Comparison of ENCODE assay signal across 29 mouse cellular contexts in the genomic region with DNA sequence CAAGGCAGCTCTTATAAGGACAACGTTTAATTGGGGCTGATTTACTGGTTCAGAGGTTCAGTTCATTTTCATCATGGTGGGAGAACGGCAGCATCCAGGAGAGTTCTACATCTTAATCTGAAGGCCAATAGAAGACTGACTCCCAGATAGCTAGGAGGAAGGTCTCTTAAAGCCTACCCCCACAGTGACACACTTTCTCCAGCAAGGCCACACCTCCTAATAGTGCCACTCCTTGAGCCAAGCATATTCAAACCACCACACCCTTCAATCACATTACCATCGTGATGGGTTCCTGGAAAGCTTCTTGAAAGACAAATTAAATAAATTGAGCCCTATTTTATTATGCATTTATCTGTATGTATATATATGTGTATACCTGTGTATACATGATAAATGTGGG.
"Had no signal": no experiment of that assay in that cellular context is flagged by ENCODE, and none has a peak within 500 bp of the region (broad histone marks: within the 10 kb centered on the region; RNA-seq: fewer than 3 reads in every experiment).

No protein-coding gene starts in this region.

- ATAC-seq: hindbrain, embryonic 16.5 days; inflammation-experienced regulatory T-cells, adult 6 months; intestine, embryonic 15.5 days; intestine, postnatal 0 days had no signal

- H3K27me3 ChIP-seq: heart, embryonic 13.5 days; heart, embryonic 15.5 days; hindbrain, embryonic 12.5 days; intestine, embryonic 15.5 days; limb, embryonic 12.5 days; liver, embryonic 13.5 days had no signal

- H3K9ac ChIP-seq: heart, embryonic 13.5 days; heart, embryonic 15.5 days; hindbrain, embryonic 12.5 days; hindbrain, embryonic 14.5 days; intestine, embryonic 15.5 days; limb, embryonic 12.5 days; liver, embryonic 13.5 days had no signal

- H3K36me3 ChIP-seq: heart, embryonic 15.5 days; hindbrain, embryonic 10.5 days; intestine, embryonic 15.5 days; liver, embryonic 13.5 days had no signal

- H3K4me2 ChIP-seq: heart, embryonic 11.5 days; heart, embryonic 13.5 days; heart, embryonic 15.5 days; hindbrain, embryonic 12.5 days; hindbrain, embryonic 14.5 days; intestine, embryonic 15.5 days; limb, embryonic 12.5 days; liver, embryonic 11.5 days; liver, embryonic 13.5 days had no signal

- H3K27ac ChIP-seq: gastrocnemius, adult 2 months; heart, adult 2 months; heart, embryonic 13.5 days; heart, embryonic 15.5 days; hindbrain, embryonic 10.5 days; hindbrain, embryonic 12.5 days; hindbrain, embryonic 14.5 days; intestine, embryonic 15.5 days; layer of hippocampus, adult 2 months; left cerebral cortex, adult 2 months; limb, embryonic 10.5 days; limb, embryonic 12.5 days; liver, embryonic 13.5 days had no signal

- DNase-seq: gastrocnemius, adult 2 months; gastrocnemius, postnatal 10 days; gastrocnemius, postnatal 25 days; heart, adult 2 months; heart, postnatal 14 days; heart, postnatal 4 days; kidney, adult 18-20 months; kidney, adult 8-10 months; kidney, postnatal 10 days; kidney, postnatal 25 days; kidney, postnatal 4 days; layer of hippocampus, postnatal 36 days; liver; liver, embryonic 13.5 days had no signal

- H3K4me3 ChIP-seq: gastrocnemius, adult 2 months; heart, adult 2 months; heart, embryonic 13.5 days; heart, embryonic 15.5 days; hindbrain, embryonic 10.5 days; hindbrain, embryonic 12.5 days; intestine, embryonic 15.5 days; layer of hippocampus, adult 2 months; left cerebral cortex, adult 2 months; limb, embryonic 10.5 days; limb, embryonic 12.5 days; liver, embryonic 13.5 days had no signal

- H3K4me1 ChIP-seq: heart, embryonic 15.5 days; hindbrain, embryonic 10.5 days; hindbrain, embryonic 12.5 days; intestine, embryonic 15.5 days; limb, embryonic 10.5 days; limb, embryonic 12.5 days; liver, embryonic 13.5 days had no signal

- H3K9me3 ChIP-seq: heart, embryonic 13.5 days; heart, embryonic 15.5 days; hindbrain, embryonic 10.5 days; hindbrain, embryonic 12.5 days; intestine, embryonic 15.5 days; limb, embryonic 10.5 days; limb, embryonic 12.5 days; liver, embryonic 13.5 days had no signal
